Mouse (Mus musculus) liver, embryonic 14.5 days (tissue): Measurements from ENCODE around the gene Rfx7.

ENCODE experiments used
- CTCF ChIP-seq: IDR thresholded peaks from 2 replicates; pipeline ENCODE4 v1.5.1; 2016; ENCODE audit warnings: antibody characterized with exemption, low read depth, control low read depth
- EP300 ChIP-seq: IDR thresholded peaks from 2 replicates; pipeline ENCODE4 v1.6.1; 2016; ENCODE audit warnings: antibody characterized with exemption, low read depth

- TF ChIP-seq CTCF (no peak), EP300 (no peak)
Observed at GRCm38 (mm10) chr9:72660911-72661310, 128.9 kb downstream of the Rfx7 start.
